Mouse (Mus musculus): ENCODE measurements around the gene Pla1a.

Pla1a gene

DNA sequence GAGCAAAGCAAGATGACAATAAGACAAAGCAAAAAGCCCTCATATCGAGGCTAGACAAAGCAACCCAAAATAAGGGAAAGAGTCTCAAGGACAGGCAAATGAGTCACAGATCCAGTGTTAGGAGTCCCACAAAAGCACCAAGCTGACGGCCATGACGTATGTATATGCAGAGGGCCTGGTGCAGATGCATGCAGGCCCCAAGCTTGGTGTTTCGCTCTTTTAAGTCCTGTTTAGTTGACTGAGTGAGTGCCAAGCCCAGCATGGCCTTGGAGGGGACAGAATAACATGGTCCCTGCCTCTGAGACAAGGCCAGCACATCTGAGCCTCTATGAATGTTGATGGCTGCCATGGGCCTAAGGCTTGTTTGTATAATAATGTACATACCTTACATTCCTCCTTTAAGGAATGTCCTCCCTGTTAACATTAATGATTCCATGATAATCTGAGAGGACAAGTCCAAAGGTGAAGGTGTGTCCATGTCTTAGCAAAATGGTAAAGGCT lies 1.4 kb upstream of the Pla1a start:
- DNase-seq (ENCODE audit: low spot score in 2 of 2), result no peak

DNA sequence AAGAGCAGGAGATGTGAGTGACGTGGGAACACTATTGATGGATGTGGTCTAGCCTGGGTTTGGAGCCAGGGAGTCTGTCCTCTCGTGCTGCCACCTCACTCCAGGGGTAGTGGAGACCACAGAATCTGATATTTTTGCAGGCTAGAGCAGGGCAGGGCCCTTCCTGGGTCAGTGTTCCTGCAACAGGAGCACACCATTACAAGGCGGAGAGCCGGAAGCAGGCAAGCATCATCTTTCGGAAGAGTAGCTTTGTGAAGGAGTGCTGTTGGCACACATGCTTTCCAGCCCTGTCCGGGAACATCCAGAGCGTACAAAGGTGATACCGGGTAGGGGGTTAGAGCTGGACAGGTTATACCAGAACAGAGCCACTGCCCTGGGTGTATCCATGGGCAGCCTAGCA lies 569 bp upstream of the Pla1a start:
- DNase-seq (ENCODE audit: low spot score in 2 of 2), result no peak

DNA sequence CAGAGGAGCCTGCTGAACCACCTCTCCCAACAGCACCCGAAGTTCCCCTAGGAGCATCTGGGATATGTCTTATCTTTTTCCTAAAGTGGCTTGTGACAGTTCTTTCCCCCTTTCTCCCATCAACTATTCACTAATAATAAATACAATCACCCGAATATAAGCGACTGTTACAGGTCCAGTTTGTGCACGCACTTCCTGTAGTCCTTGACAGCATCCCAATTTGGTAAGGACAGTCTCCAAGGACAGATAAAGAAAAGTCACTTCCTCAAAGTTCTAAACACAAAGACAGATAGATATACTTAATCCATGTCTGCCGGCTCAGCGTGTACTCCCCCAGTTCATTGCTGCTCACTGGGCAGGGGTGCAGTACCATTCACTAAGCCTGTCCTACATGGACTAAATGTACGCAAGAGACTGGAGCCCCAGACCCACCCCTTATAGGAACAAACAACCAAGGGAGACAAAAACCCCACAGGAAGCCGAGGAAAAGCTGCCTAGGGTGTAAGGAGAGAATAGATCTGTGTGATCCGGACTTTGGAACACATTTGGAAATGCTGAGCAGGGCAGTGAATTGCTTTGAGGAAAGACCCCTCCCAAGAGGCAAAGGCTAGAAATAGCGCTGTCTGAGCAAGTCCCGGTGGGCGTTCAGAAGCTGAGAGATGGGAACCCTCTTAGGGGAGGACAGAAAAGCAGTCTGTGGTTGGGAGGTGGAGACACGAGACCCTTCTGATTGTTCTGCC lies 1.3 kb downstream of the Pla1a start:
- DNase-seq (ENCODE audit: low spot score in 2 of 2), result no peak

DNA sequence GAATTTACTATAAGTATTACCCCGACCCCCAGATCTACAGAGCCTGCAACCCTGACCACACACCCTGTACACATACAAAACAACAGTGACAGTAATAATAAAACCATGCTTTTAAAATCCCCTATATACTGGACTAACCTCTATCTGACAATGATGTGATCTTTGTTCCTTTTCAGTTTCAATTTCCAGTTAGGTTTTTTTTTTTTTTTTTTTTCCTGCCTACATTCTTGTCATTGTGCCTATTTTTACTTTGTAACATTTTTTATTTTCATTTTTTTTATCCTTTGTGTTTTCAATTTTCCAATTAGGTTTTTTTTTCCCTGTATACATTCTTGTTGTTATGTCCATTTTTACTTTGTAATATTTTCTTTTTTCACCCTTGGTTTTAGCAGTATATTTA lies 7.1 kb downstream of the Pla1a start:
- DNase-seq (ENCODE audit: low spot score in 2 of 2), result no peak

DNA sequence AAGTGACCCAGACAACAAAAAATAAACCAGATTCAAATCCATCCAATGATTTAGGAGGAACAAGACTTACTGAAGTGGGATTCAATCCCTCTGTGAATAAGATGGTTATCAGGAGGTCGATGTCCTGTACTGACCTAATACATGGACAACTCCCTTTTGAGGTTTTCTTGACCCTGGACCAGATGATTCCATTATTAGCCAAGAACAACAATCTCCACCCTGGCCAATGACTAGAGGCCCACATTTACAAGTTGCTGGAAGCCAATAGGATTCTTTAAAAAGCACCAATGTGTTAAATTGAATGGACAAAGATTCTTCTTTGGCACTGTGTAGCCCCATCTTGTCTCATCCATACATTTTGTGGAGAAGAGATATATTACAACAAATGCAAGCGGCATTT lies 7.6 kb downstream of the Pla1a start:
- no peak for DNase-seq (ENCODE audit: low spot score in 2 of 2)

DNA sequence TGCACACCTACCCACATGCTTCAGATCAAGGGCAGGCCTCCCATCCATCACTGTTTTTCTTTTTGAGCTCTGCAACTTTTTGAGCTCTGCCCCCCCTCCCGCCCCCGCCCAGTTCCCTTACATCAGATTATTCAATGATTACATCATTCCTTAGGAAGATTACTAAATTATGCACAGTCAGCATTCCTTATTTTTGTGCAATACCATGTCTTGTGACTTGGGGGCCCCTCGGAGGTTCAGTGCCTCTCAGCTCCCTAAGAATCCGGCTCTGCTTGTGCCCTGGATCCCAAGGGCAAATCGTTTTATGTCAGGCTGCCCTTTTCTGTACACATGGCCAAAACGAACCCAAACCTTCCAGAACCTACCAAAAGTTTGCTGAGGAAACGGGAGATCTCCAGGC lies 18.0 kb downstream of the Pla1a start:
- no peak for DNase-seq (ENCODE audit: low spot score in 2 of 2)

DNA sequence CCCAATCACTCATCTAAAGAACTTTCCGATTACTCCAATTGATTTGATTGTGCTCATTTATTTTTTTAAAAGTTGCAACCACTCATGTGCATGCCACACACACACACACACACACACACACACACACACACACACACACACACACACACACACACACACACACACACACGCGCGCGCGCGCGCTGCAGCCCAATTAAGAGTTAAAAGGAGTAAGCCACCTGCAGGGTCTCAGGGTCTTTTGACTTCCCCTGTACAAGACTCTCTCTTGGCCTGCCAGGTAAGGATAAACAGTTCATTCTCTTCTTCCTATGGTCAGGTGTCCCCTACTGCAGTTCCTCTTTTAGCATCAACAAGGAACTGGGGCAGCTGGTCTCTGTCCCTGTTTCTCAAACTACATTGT lies 24.5 kb downstream of the Pla1a start:
- no peak for DNase-seq (ENCODE audit: low spot score in 2 of 2)

DNA sequence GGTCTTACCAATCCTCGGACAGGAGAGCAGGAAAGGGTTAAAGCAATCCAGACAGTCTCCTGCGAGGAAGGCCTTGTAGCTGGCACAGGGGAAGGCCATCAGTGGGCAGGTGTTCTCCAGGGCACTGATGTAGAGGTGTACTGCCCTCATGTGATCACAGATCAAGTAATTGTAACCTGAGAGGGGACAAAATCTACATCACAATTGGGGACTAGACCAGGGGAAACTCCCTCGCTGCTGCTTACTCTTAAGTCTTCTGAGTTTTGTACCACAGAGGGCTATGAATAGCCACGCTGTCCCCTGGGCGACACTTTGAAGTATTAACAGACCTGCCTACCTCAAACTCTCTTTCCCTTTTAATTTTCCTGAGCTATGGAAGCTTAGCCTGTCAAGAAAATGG lies 25.4 kb downstream of the Pla1a start:
- no peak for DNase-seq (ENCODE audit: low spot score in 2 of 2)

DNA sequence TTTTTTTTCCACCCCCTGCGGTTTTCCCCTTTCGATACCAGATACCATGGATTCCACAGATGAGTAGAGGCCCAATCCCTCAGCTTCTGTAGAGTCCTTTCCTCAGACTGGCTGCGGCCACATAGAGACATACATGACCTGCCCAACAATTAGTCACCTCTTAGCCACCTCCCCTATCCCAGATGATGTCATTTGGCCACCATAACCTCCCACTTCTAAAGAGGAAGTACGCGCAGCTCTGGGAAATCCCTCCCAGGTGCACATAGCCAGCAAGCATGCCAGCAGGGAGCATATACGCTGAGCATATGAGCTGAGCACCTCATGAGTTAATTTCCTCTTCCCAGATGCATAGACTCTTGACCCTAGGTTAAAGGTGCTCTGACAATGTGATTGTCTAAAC lies 26.2 kb downstream of the Pla1a start:
- DNase-seq (ENCODE audit: low spot score in 2 of 2), result no peak

DNA sequence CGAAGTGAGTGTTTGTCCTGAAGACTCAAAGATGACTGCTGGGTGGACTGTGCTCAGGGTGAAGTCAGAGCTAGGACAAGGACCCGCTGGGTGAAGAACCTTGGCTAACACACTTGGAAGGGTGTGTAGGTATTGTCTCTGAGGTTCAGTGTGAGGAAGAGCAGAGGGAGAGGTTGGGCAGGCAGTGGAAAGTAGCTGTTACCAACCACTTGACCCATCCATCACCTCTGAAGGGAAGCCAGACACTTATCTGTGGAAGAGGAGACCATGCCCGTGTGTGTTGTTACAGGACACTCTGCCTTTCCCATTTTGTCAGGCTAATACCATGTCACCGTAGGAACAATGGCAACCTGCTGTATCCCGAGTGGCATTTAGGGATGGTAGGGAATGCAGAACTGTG lies 26.7 kb downstream of the Pla1a start:
- no peak for DNase-seq (ENCODE audit: low spot score in 2 of 2)

DNA sequence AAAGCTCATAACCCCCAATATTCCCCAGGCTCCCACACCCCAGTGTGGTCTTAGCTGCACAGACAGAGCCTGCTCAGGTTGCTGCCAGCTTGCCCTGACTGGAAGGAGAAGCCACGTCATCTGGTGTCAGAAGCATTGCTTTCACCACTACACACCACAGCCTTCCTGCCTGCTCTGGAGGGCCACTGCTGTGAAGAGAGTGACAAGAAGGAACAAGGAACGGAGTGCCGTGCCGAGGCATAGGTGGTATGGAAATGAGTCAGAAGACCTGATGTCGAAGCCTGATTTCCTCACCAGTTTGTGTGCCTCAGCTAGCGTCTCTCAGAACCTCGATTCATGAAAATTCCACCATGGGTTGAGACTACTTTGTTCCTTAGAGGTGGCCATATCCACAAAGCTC lies 29.3 kb downstream of the Pla1a start:
- DNase-seq (ENCODE audit: low spot score in 2 of 2), result no peak

DNA sequence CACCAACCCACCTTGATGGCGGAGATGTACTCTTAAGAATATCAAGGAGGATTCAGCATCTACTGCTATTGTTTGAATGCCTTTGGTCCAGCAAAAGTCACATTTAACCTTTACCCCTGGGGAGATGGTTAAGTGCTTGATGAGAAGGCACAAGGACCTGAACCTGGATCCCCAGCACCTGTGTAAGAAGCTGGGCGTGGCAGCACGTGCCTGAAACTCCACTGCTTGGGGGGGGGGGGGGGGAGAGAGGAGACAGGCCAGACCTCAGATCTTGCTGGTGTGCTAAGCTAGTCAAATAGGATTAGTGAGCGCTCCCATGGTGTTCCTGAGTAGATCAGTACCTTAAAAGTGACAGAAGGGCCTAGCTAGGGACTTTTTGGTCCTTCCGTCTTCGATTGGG lies 31.5 kb downstream of the Pla1a start:
- DNase-seq (ENCODE audit: low spot score in 2 of 2), result no peak

DNA sequence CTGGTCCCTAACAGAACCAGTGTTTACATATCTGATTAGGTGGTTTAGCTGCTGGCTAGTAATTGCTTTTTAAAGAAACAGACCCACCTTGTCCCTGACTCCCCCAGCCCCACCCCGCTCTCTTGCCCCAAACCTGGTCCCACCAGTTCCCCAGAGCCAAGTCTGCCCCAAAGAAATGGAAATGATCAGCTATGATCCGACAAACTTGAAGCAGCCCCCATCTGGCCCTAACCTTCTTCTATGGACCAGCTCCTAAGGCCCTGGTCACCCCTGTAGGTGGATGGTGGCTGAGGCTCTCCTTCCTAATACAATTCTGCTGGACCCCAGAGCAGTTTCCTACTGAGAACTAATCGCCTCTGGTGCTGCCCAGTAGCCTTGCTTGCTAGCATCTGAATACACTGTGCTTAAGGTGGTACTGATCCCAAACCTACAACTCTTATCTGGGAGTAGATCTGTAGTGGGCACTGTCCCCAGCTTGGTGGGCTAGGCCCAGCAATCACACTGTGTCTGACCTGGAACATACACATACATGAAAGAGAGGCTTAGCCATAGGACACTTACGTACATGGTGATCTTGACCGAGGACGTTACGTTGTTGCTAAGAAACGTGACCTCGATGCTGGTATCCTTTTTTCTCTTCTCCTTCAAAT lies 32.5 kb downstream of the Pla1a start:
- DNase-seq (ENCODE audit: low spot score in 2 of 2), result no peak

DNA sequence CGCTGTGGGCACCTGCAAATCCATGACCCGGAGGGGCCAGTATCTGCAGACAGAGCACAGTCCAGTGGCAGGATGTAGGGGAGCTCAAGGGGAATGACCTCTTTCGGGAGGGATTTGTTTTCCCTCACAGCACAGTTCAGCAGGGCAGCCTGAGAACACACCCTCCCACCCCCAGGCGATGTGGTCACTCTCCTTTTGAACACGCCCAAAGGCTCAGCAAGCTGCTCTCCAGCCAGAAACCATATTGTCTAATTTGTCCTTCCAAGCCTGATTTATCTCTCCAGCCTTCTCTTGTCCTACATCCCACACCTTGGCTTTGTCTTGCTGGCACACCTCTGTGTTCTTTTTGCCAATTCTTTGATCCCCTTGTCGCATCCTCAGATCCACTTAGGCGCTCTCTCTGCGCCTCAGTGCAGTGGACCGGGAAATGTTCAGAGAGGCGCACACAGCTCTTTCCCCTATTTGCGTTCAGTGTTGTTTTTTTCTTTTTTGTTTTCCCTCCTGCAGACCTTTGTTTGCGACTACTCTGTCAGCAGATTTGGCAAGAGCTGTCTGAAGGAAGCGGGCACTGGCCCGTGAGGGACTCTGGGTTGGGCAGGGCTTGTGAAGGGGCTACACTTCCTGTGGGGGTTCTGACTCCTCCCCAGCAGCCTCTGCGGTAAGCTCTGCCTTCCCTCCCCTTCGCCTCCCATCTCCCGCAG lies 33.3 kb downstream of the Pla1a start:
- DNase-seq (ENCODE audit: low spot score in 2 of 2), result peak in 1 of 2 experiments; percentile 29

DNA sequence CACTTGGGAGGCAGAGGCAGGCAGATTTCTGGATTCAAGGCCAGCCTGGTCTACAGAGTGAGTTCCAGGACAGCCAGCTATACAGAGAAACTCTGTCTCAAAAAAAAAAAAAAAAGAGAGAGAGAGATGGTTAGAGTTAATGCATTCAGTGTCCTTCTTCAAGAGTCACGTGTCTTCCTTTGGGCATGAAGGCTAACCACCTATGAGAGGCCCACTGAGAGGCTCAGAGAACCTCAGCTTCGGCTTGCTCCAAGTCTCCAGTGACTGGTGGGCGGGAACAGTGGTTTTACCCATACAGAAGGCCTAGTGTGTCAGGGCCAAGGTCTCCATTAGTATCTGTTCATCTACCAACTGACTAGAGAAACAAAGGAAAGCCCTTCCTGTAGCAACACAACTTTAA lies 33.9 kb downstream of the Pla1a start:
- DNase-seq (ENCODE audit: low spot score in 2 of 2), result no peak

DNA sequence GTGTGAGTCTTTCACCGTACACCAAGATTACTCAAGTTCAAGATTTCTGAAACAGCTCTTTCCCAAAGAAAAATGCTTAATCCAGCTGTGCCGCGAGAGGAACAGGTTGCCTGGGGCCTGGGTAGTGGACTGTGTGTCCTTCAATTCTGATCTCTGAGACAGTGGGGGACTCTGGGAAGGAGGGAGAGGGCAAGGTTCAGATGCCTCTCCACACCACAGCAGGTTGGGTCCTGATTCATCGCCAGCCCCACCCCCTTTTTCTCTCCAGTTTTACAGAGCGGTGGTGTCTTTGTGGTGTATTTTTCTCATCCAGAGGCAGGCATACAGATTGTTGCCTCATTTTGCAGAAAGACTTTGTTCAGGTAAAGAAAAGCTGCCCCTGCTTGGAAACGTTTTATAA lies 34.7 kb downstream of the Pla1a start:
- DNase-seq (ENCODE audit: low spot score in 2 of 2), result no peak

DNA sequence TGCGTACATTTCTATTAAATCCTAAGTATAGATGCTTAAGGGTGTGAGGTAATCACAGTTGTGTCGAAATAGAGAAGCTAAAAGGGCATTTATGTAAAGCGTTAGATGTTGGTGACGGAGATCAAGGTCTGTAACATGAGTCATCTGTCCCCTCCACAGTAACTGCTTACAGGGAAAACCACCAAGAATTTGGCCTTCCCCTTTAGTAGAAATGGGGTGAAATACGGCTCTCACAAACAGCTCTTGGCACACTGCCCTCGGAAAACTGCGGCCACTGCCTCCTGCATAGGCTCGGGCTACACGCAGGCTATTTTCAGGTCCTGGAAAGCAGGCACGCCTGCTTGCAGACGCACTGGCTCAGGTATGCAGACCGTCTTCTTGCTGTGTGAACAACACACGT lies 36.8 kb downstream of the Pla1a start:
- no peak for DNase-seq (ENCODE audit: low spot score in 2 of 2)

DNA sequence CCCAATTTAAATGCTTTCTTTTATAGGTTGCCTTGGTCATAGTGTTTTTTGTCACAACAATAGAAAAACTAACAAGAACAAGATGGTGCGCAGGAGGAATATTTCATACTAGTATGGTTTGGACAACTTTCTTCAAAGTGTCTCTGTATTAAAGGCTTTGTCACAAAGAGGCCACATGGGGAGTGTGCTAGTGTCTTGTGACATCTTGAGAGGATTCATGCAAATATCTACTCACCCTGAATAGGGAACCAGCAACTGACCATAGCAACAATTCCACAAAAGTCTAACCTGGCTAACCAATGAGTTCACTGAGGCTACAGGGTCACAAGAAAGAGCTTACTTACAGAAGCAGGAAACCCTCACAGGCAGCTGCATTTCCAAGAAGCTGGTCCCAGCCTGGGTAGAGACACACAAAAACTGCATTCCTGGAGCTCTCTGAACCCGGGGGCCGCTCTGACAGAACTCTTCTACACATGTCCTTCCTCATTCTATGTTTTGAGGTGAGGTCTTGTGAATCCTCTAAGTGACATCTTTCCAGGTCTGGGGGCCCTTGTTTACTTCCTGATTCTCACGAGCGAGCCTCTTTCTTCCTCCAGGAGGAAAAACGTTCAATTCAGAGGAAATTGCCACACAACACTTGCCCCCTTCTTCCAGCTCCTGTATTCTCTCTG lies 37.8 kb downstream of the Pla1a start:
- no peak for DNase-seq (ENCODE audit: low spot score in 2 of 2)

DNA sequence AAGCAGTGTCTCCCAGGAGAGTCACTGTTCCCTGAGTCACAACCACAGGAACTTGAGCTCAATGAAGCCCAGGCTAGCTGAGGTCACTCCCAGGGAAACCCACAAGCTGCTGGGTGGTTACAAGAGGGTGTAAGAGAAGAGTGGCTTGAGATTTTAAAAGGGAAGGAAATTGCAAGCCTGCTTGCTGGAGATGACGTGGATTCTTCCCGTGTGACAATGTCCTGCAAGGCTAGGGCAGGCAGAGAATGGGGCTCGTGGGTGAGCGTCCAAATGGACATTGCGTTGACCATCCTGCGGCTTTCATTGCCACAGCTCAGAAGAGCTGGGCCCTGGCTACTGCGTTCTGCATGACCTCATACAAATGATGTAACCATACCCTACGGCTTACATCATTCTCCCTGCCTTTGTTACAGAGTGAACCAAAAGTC lies 38.7 kb downstream of the Pla1a start:
- DNase-seq (ENCODE audit: low spot score in 2 of 2), result no peak

DNA sequence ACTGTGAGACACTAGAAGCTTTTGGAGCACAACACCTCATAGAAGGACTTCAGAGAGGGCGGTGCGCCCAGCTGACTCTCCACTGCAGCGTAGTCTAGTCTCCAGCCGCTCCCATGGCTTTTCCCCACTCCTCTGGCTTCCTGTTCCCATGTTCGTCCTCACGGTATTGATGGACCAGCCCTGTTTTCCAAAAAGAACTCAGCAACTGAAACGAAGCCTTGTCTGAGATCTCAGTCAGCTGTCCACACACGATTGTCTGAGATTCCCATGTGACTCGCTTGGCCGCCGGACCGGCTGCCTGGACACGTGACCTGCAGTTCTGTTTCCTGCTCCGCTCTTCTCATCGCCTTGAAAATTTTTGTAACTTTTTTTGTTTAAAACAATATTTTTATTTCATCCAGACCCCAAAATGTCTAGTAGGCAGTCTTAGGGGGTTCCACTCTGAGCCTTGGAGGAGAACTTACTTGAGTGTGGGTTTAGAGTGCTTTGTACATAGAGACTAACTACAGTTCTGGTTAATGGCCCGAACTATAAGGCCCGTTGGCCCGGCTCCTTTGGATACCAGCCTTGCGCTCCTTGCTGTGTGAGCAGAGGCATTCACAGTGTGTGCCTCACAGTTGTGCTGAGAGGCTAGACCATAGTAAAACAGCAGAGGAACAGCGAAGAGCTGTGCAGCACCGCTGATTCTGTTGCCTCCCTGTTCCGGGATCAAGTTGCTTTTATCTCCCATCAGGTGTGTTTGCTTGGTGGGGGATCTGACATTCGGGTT lies 40.6 kb downstream of the Pla1a start:
- no peak for DNase-seq (ENCODE audit: low spot score in 2 of 2)

DNA sequence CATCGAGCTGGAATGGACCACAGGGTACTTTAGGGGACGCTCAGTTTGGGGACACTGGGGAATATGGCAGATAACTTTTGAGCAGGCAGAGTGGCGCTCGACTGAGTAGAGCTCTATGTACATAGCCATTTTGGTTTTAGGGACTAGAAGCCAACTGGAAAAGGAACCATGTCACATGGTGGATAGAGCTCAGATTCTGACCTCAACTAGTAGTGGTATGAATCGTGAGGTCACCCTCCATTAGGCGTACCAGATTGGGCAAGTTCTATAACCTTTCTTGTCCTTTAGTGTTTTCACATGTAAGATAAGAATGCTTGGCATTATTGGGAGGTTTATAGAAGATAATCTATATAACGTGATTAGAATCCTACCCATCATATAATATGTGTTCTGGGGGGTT lies 42.6 kb downstream of the Pla1a start:
- no peak for DNase-seq (ENCODE audit: low spot score in 2 of 2)

Measured in spleen, postnatal 14 days (tissue).